Mouse (Mus musculus) brain, embryonic 14.5 days (tissue): ENCODE data around the gene Ctnnd2.

Source experiments
- CTCF ChIP-seq: fragments of 200-500 bp; IDR thresholded peaks from 2 replicates; pipeline ENCODE4 v1.5.1; 2012; ENCODE audit warnings: inconsistent platforms, mild to moderate bottlenecking, moderate library complexity, borderline replicate concordance; ENCODE audit not compliant: insufficient read depth, insufficient read length; ENCODE audit errors: extremely low read depth
- POLR2A ChIP-seq: fragments of 200-500 bp; IDR thresholded peaks from 2 replicates; pipeline ENCODE4 v1.6.1; 2012; ENCODE audit warnings: mild to moderate bottlenecking, inconsistent platforms, borderline replicate concordance; ENCODE audit not compliant: poor library complexity, insufficient read depth, insufficient read length, severe bottlenecking; ENCODE audit errors: extremely low read depth

DNA sequence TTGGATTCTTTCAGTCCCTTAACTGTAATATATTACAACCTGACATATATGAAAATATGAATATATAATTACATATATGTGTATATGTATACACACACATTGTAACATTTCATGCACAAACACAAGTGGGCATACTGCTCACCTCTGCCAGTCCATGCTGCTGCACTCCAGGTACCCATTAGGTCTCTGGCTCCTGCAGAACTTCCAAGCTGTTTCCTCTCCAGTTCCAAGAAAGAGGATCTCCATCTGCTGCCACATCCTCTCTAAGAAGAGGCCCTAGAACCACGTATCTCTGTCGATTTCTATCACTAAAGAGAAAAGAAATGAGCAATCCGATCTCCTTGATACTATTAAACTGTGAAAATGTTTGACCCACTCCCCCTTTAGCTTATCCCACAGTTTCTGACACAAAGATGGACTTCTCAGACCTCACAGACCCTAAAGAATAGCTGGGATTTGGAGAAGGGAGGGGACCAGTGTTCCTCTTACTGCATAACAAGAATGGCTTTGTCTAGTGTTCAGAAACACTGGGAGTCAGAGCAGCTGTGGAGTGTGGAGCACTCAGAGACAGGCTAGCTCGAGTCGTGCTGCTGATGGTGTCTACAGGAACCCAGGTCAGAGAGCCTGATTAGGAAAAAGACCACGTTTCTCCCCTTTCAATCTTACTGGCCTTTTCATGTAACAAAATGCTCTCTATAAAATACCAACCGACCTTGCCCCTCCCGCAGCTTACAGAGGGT lies 790.2 kb downstream of the Ctnnd2 start:
- no peak for TF ChIP-seq POLR2A
- no peak for TF ChIP-seq CTCF
